Mouse (Mus musculus) intestine, embryonic 15.5 days (tissue): ENCODE measurements at regions not wholly inside any gene's neighbourhood (a gene's known extent, or its start where the extent isn't known, plus 50 kb on each side); places are given as distances from the start of the nearest gene placed in this dataset.

Source experiments
- ATAC-seq: fragments of 200-750 bp; cut with Nextera tagmentation; 2 replicates; pipeline ENCODE4 v1.8.0; 2017; ENCODE audit warnings: moderate TSS enrichment, moderate library complexity
- H3K27ac ChIP-seq: fragments of 300-500 bp; sonication (generic); 2 replicates; pipeline ENCODE4 v1.5.1; 2015; ENCODE audit warnings: mild to moderate bottlenecking, inconsistent platforms
- H3K27me3 ChIP-seq: fragments of 300-500 bp; sonication (generic); replicated peaks from 2 replicates; pipeline ENCODE4 v1.6.1; 2015; ENCODE audit warnings: inconsistent platforms
- H3K36me3 ChIP-seq: fragments of 300-500 bp; sonication (generic); 2 replicates; pipeline ENCODE4 v1.6.1; 2015; ENCODE audit warnings: inconsistent platforms
- H3K4me1 ChIP-seq: fragments of 300-500 bp; sonication (generic); replicated peaks from 2 replicates; pipeline ENCODE4 v1.6.1; 2015; ENCODE audit warnings: inconsistent platforms
- H3K4me2 ChIP-seq: fragments of 300-500 bp; sonication (generic); replicated peaks from 2 replicates; pipeline ENCODE4 v1.6.1; 2015; ENCODE audit warnings: mild to moderate bottlenecking, inconsistent platforms
- H3K4me3 ChIP-seq: fragments of 300-500 bp; sonication (generic); replicated peaks from 2 replicates; pipeline ENCODE4 v1.5.1; 2015; ENCODE audit warnings: inconsistent platforms
- H3K9ac ChIP-seq: fragments of 300-500 bp; sonication (generic); 2 replicates; pipeline ENCODE4 v1.6.1; 2015; ENCODE audit warnings: inconsistent platforms
- H3K9me3 ChIP-seq: fragments of 300-500 bp; sonication (generic); 2 replicates; pipeline ENCODE4 v1.6.1; 2016; ENCODE audit warnings: inconsistent platforms
- WGBS: fragments of 180-500 bp; shearing (Covaris S2); methylation state at CpG from one replicate; pipeline ENCODE4 v1.1.7; 2015; 5-methylcytosine and 5-hydroxymethylcytosine counted together

DNA sequence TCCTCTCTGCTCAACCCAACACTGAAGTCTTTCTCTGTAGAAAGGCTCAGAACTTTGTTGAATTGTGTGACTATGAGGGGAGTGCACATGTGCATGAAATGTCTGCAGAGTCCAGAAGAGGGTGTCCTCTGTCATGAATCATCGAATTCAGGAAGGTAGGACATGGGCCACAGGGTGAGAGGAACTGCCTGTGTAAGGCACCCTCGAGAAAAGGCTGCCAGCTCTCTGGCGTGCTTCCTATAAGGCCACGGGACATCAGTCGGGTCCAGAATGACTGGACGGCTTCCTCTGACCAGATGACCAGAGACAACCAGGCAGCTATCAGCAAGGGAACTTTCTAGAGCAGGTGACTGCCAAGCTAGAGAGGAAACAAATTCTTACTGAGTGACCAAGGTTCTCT, 91.1 kb upstream of the Zdhhc25 start:
- no peak overlapping the region for H3K4me3 ChIP-seq
- 80% methylated on average over 6 of the region's 6 CpGs for WGBS
- no peak for ATAC-seq

DNA sequence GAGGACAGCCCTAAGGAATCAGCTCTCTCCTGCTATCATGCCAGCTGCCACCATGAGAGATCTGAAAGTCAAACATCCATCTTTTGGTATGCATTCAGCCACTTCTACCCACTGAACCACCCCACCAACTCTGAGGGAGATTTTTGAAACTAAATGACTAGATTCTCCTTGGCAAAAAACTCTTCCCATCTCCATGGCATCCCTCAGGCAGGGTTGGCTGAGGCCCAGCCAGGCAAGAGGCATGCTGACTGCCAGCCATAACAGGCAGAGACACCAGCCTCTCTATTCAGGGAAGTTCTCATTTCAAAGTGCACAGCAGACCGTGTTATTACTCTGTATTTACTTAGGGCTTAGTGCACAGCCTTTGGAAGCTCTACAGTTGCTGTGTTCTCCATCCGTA, 90.5 kb upstream of the Zdhhc25 start:
- Histone ChIP-seq H3K27ac (no peak overlapping the region), H3K9ac (no peak overlapping the region)
- 55% methylated on average over 2 of the region's 2 CpGs for WGBS

More for the DNA sequence above, 91.1 kb upstream of the Zdhhc25 start:
- Histone ChIP-seq H3K27me3 (no peaks in the 10 kb centered on the region), H3K27ac (no peak overlapping the region), H3K4me1 (no peaks in the 10 kb centered on the region), H3K36me3 (no peaks in the 10 kb centered on the region), H3K9ac (no peak overlapping the region), H3K9me3 (no peaks in the 10 kb centered on the region), H3K4me2 (no peak overlapping the region)

GRCm38 (mm10) chr15:88514091-88514490, 86.0 kb upstream of the Zdhhc25 start:
- ATAC-seq, result no peak
- H3K4me3 ChIP-seq, result no peak overlapping the region
- H3K36me3 ChIP-seq, result no peaks in the 10 kb centered on the region
- H3K27me3 ChIP-seq, result no peaks in the 10 kb centered on the region
- H3K9ac ChIP-seq, result no peak overlapping the region
- H3K4me2 ChIP-seq, result no peak overlapping the region
- H3K27ac ChIP-seq, result no peak overlapping the region
- H3K4me1 ChIP-seq, result no peaks in the 10 kb centered on the region
- no peaks in the 10 kb centered on the region for H3K9me3 ChIP-seq
- WGBS, result 82% methylated on average over 5 of the region's 5 CpGs

More for the DNA sequence above, 90.5 kb upstream of the Zdhhc25 start:
- no peak for ATAC-seq
- Histone ChIP-seq H3K36me3 (no peaks in the 10 kb centered on the region), H3K27me3 (no peaks in the 10 kb centered on the region), H3K4me3 (no peak overlapping the region), H3K9me3 (no peaks in the 10 kb centered on the region), H3K4me1 (no peaks in the 10 kb centered on the region), H3K4me2 (no peak overlapping the region)

GRCm38 (mm10) chr15:88531218-88531617, 68.9 kb upstream of the Zdhhc25 start:
- H3K4me2 ChIP-seq, result no peak overlapping the region
- no peak overlapping the region for H3K4me3 ChIP-seq
- H3K4me1 ChIP-seq, result no peaks in the 10 kb centered on the region
- 0 out of 2 replicates have a peak, but pooled peaks cover 3% of the 10 kb centered on the region for H3K9me3 ChIP-seq
- no peaks in the 10 kb centered on the region for H3K27me3 ChIP-seq
- ATAC-seq, result no peak
- WGBS, result 94% methylated on average over 1 of the region's 1 CpGs
- no peak overlapping the region for H3K27ac ChIP-seq
- no peaks in the 10 kb centered on the region for H3K36me3 ChIP-seq
- H3K9ac ChIP-seq, result no peak overlapping the region

GRCm38 (mm10) chr15:88532008-88532407, 68.1 kb upstream of the Zdhhc25 start:
- ATAC-seq, result no peak
- 78% methylated on average over 5 of the region's 5 CpGs for WGBS

DNA sequence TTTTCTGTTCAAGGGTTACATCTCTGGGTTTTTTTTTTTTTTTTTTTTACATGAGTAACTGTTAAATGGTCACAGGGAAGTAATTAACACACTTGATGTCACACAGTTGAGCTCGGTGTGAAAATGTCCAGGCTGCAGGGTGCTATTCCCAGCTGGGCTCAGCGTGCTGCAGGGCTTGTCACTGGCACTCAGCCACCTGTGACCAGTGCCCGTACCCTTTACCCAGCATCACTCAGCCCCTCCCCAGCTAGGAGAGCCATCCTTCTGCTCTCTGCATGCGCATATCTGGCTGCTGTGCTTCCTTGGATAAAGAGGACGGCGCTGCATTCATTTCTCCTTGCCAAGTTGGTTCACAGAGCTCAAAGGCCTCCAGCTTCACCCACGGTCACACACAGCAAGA, 66.7 kb upstream of the Zdhhc25 start:
- no peaks in the 10 kb centered on the region for H3K36me3 ChIP-seq
- H3K9me3 ChIP-seq, result 0 out of 2 replicates have a peak, but pooled peaks cover 3% of the 10 kb centered on the region
- 75% methylated on average over 7 of the region's 7 CpGs for WGBS
- no peak overlapping the region for H3K4me3 ChIP-seq
- H3K4me1 ChIP-seq, result no peaks in the 10 kb centered on the region
- no peaks in the 10 kb centered on the region for H3K27me3 ChIP-seq
- H3K27ac ChIP-seq, result no peak overlapping the region
- H3K4me2 ChIP-seq, result no peak overlapping the region
- no peak overlapping the region for H3K9ac ChIP-seq
- no peak for ATAC-seq

More at GRCm38 (mm10) chr15:88532008-88532407, 68.1 kb upstream of the Zdhhc25 start:
- no peak overlapping the region for H3K27ac ChIP-seq
- no peak overlapping the region for H3K4me3 ChIP-seq
- no peaks in the 10 kb centered on the region for H3K36me3 ChIP-seq
- no peaks in the 10 kb centered on the region for H3K4me1 ChIP-seq
- H3K9ac ChIP-seq, result no peak overlapping the region
- 0 out of 2 replicates have a peak, but pooled peaks cover 3% of the 10 kb centered on the region for H3K9me3 ChIP-seq
- no peak overlapping the region for H3K4me2 ChIP-seq
- H3K27me3 ChIP-seq, result no peaks in the 10 kb centered on the region

GRCm38 (mm10) chr15:88535516-88535915, 64.6 kb upstream of the Zdhhc25 start:
- Histone ChIP-seq H3K27me3 (no peaks in the 10 kb centered on the region), H3K36me3 (no peaks in the 10 kb centered on the region), H3K4me1 (no peaks in the 10 kb centered on the region), H3K4me2 (no peak overlapping the region), H3K27ac (no peak overlapping the region), H3K9me3 (no peaks in the 10 kb centered on the region), H3K9ac (no peak overlapping the region), H3K4me3 (no peak overlapping the region)
- no peak for ATAC-seq
- WGBS, result 57% methylated on average over 2 of the region's 2 CpGs

DNA sequence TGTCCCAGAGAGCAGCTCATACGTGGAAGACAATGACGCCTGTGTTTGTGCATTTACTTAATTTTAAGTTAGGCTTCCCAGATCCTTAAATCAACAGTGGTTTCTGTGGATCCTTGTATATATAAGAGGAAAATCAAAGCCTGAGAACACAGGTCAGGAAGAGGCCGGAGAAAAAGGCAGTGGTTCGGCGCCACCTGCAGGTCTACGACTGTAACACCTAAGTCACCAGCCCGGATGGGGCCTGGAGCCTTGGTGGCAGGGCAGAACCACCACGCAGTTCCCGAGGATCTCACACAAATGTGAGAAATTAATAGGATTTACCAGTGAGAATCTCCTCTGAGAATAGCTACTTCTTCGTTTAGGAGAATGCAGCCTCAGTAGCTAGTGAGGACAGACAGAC, 62.9 kb upstream of the Zdhhc25 start:
- WGBS, result 14% methylated on average over 10 of the region's 10 CpGs

DNA sequence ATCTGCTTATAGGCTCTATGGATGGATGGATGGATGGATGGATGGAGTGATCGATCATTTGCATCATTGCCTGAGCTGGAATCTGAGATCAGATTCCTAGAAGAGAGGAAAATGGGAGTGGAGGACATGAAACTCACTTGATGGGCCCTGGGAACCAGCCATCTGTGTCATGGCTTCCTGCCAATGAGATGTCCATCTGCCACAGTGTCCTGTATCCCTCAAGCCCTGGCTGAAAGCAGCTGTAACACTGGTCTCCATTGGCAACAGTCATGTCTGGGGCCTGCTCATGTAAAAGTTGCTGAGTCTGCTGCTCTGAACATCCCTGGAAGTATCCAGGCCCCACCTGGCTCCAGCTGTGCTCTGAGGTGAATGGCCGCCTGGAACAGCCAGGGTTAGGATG, 57.5 kb upstream of the Zdhhc25 start:
- Histone ChIP-seq H3K9ac (no peak overlapping the region), H3K4me2 (no peak overlapping the region), H3K4me1 (no peaks in the 10 kb centered on the region), H3K9me3 (no peaks in the 10 kb centered on the region), H3K27me3 (no peaks in the 10 kb centered on the region), H3K36me3 (no peaks in the 10 kb centered on the region), H3K27ac (no peak overlapping the region), H3K4me3 (no peak overlapping the region)
- no peak for ATAC-seq
- WGBS, result 70% methylated on average over 2 of the region's 2 CpGs

More for the DNA sequence above, 62.9 kb upstream of the Zdhhc25 start:
- H3K4me1 ChIP-seq, result no peaks in the 10 kb centered on the region
- H3K27ac ChIP-seq, result no peak overlapping the region
- no peak for ATAC-seq
- H3K4me3 ChIP-seq, result no peak overlapping the region
- H3K36me3 ChIP-seq, result no peaks in the 10 kb centered on the region
- no peak overlapping the region for H3K4me2 ChIP-seq
- no peaks in the 10 kb centered on the region for H3K27me3 ChIP-seq
- H3K9me3 ChIP-seq, result no peaks in the 10 kb centered on the region
- H3K9ac ChIP-seq, result no peak overlapping the region

DNA sequence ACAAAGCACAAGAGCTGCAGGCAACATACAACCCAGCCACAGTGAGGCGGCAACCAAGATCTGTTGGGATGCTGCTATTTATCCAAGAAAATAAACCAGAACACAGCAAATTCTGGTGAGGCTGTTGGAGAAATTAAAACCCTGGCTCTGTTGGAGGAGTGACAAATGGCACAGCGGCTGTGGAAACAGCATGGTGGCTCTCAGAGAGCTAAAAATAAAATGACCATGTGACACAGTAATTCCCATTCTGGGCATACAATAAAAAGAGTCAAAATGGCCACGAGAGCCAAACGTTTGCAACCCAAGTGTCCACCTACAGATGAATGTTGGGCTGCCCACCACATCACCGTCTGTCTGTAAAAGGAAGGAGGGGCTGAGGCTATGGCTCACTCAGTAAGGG, 55.9 kb upstream of the Zdhhc25 start:
- no peak overlapping the region for H3K4me2 ChIP-seq
- no peaks in the 10 kb centered on the region for H3K9me3 ChIP-seq
- no peaks in the 10 kb centered on the region for H3K4me1 ChIP-seq
- no peaks in the 10 kb centered on the region for H3K36me3 ChIP-seq
- H3K27me3 ChIP-seq, result no peaks in the 10 kb centered on the region
- no peak for ATAC-seq
- no peak overlapping the region for H3K4me3 ChIP-seq
- no peak overlapping the region for H3K9ac ChIP-seq
- H3K27ac ChIP-seq, result no peak overlapping the region
- WGBS, result 80% methylated on average over 5 of the region's 5 CpGs

- WGBS, result 66% methylated on average over 6 of the region's 6 CpGs
- no peak for ATAC-seq
Observed at GRCm38 (mm10) chr15:88548261-88548660, 51.8 kb upstream of the Zdhhc25 start.

More at GRCm38 (mm10) chr15:88548261-88548660, 51.8 kb upstream of the Zdhhc25 start:
- H3K9ac ChIP-seq, result no peak overlapping the region
- H3K4me1 ChIP-seq, result no peaks in the 10 kb centered on the region
- no peak overlapping the region for H3K4me2 ChIP-seq
- H3K36me3 ChIP-seq, result no peaks in the 10 kb centered on the region
- H3K27ac ChIP-seq, result no peak overlapping the region
- no peaks in the 10 kb centered on the region for H3K9me3 ChIP-seq
- H3K27me3 ChIP-seq, result no peaks in the 10 kb centered on the region
- no peak overlapping the region for H3K4me3 ChIP-seq
